ENCODE assay signal across 26 mouse cellular contexts in the genomic region with DNA sequence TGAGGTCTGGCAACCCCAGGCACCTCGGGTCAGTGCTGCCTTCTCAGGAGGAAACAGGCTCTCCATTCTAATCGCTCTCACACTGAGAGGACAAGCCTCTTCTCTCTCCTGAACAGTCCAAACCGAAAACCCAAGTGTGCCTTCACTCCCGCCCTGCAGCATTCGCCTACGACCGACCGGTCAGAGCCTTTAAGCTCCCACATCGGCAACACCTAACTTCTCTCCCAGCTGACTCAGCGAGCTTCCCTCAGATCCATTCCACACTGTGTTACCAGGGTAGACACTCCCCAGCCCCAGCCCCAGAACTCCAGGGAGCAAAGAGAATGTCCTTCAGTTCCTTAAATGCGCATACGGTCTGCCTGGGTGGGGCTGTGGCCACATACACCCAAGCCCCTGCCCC.
"Had no signal": no experiment of that assay in that cellular context is flagged by ENCODE, and none has a peak within 500 bp of the region (broad histone marks: within the 10 kb centered on the region; RNA-seq: fewer than 3 reads in every experiment).

No protein-coding gene starts in this region.

- H3K4me3 ChIP-seq: gastrocnemius, adult 2 months; heart, embryonic 10.5 days; heart, embryonic 12.5 days; hindbrain, embryonic 13.5 days; kidney, embryonic 15.5 days; limb, embryonic 13.5 days; limb, embryonic 15.5 days; liver, embryonic 13.5 days; liver, embryonic 15.5 days had no signal

- H3K27ac ChIP-seq: gastrocnemius, adult 2 months; heart, embryonic 10.5 days; hindbrain, embryonic 13.5 days; kidney, embryonic 15.5 days; kidney, postnatal 0 days; limb, embryonic 13.5 days; limb, embryonic 15.5 days; liver, embryonic 13.5 days; liver, embryonic 15.5 days had no signal

- H3K4me2 ChIP-seq: heart, embryonic 12.5 days; hindbrain, embryonic 13.5 days; kidney, embryonic 15.5 days; limb, embryonic 13.5 days; limb, embryonic 15.5 days; liver, embryonic 11.5 days; liver, embryonic 13.5 days; liver, embryonic 15.5 days had no signal

- ATAC-seq: hindbrain, embryonic 16.5 days; intestine, embryonic 16.5 days had no signal

- H3K9ac ChIP-seq: heart, embryonic 12.5 days; hindbrain, embryonic 13.5 days; kidney, embryonic 15.5 days; limb, embryonic 13.5 days; limb, embryonic 15.5 days; liver, embryonic 13.5 days; liver, embryonic 15.5 days had no signal

- H3K27me3 ChIP-seq: heart, embryonic 12.5 days; hindbrain, embryonic 13.5 days; kidney, embryonic 15.5 days; limb, embryonic 13.5 days; limb, embryonic 15.5 days; liver, embryonic 13.5 days; liver, embryonic 15.5 days had no signal

- H3K4me1 ChIP-seq: heart, embryonic 10.5 days; heart, embryonic 12.5 days; hindbrain, embryonic 13.5 days; kidney, embryonic 15.5 days; limb, embryonic 13.5 days; limb, embryonic 15.5 days; liver, embryonic 13.5 days; liver, embryonic 15.5 days had no signal

- H3K9me3 ChIP-seq: heart, embryonic 10.5 days; heart, embryonic 12.5 days; hindbrain, embryonic 13.5 days; kidney, embryonic 15.5 days; limb, embryonic 13.5 days; limb, embryonic 15.5 days; liver, embryonic 13.5 days; liver, embryonic 15.5 days had no signal

- DNase-seq: gastrocnemius, adult 2 months; gastrocnemius, postnatal 10 days; gastrocnemius, postnatal 25 days; heart, adult 18-20 months; heart, postnatal 10 days; heart, postnatal 36 days; kidney, adult 11 months; kidney, adult 2 months; kidney, adult 9 months; kidney, postnatal 14 days; kidney, postnatal 36 days; layer of hippocampus, adult 9-11 months; layer of hippocampus, postnatal 36 days; left cerebral cortex, postnatal 4 days; liver, embryonic 13.5 days had no signal
